ENCODE assay signal across 9 mouse cellular contexts in the genomic region with DNA sequence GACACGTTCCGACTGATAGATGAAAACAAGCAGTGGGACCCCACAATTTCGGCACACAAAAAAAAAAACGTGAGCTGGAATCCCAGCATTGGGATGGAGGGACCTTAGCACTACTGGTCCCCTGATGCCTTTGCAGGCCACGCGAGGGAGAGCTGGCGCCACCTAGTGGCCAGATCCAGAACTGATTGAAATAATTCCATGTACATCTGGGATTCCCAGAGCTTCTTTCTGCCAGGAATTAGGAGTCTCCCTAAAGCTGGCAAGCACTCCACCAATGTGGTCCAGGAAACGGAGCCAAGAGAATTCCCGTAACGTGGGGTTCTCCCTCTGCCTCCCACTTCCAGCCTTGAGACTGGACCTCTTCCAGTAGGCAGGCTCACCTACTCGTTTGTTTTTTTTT. TPM values are rescaled to one million over a fixed set of nuclear protein-coding genes. Genes with fewer than 3 reads are reported as not detected.
DNase-seq lines count a peak whose midpoint lies in the region; ATAC-seq and TF ChIP-seq lines count a peak whose summit lies in the region.
"Had no signal": no experiment of that assay in that cellular context is flagged by ENCODE, and none has a peak within 500 bp of the region (broad histone marks: within the 10 kb centered on the region; RNA-seq: fewer than 3 reads in every experiment).

No protein-coding gene starts in this region.

- ATAC-seq in liver, postnatal 0 days: no peak

- DNase-seq in B cell, adult 2 months: peak; percentile 36 to 43
- peak; percentile 66 for DNase-seq in adrenal gland, adult 2 months
- peak; percentile 81 for DNase-seq in embryo, embryonic 11 days
- DNase-seq in gastrocnemius, postnatal 36 days: peak; percentile 51 to 60
- DNase-seq in large intestine, adult 2 months (ENCODE audit: low read depth, low spot score): peak; percentile 13
- DNase-seq in liver, postnatal 0 days: peak; percentile 70
- peak; percentile 84 for DNase-seq in ovary, postnatal 14 days (ENCODE audit: low spot score)
- peak; percentile 79 for DNase-seq in urinary bladder, postnatal 14 days (ENCODE audit: low spot score)

- H3K27ac ChIP-seq in liver, postnatal 0 days (ENCODE audit: low read depth): no peak overlapping the region
- H3K27ac ChIP-seq: embryonic facial prominence, embryonic 12.5 days had no signal

- no peak overlapping the region for H3K4me3 ChIP-seq in liver, postnatal 0 days (ENCODE audit: low read depth, low read length)
- H3K4me3 ChIP-seq: embryonic facial prominence, embryonic 12.5 days had no signal

- no peaks in the 10 kb centered on the region for H3K27me3 ChIP-seq in liver, postnatal 0 days (ENCODE audit: insufficient read depth, low read length)
- H3K27me3 ChIP-seq: embryonic facial prominence, embryonic 12.5 days had no signal

- H3K9me3 ChIP-seq in liver, postnatal 0 days (ENCODE audit: low read length): no peaks in the 10 kb centered on the region
- H3K9me3 ChIP-seq: embryonic facial prominence, embryonic 12.5 days had no signal

- intact Hi-C loops in gastrocnemius, postnatal 36 days (cut with DNase I): no loop called here

- WGBS in large intestine, adult 2 months: 6% methylated on average over 11 of the region's 11 CpGs
- 14% methylated on average over 11 of the region's 11 CpGs for WGBS in liver, postnatal 0 days (ENCODE audit: insufficient replicate concordance)

- no peak overlapping the region for H3K9ac ChIP-seq in liver, postnatal 0 days (replicated peaks)
- H3K9ac ChIP-seq: embryonic facial prominence, embryonic 12.5 days had no signal

- TF ChIP-seq EP300 in liver, postnatal 0 days (IDR thresholded peaks at IDR 0.05; ENCODE audit: low read depth): no peak

- peak; percentile 88 for TF ChIP-seq CTCF in liver, postnatal 0 days (IDR thresholded peaks at IDR 0.05; ENCODE audit: low read depth)

- no peak overlapping the region for H3K4me2 ChIP-seq in liver, postnatal 0 days (ENCODE audit: low read depth, low read length)
- H3K4me2 ChIP-seq: embryonic facial prominence, embryonic 12.5 days had no signal

- H3K36me3 ChIP-seq in liver, postnatal 0 days (replicated peaks; ENCODE audit: insufficient read depth, low read length): no peaks in the 10 kb centered on the region
- H3K36me3 ChIP-seq: embryonic facial prominence, embryonic 12.5 days had no signal

- H3K4me1 ChIP-seq in liver, postnatal 0 days (ENCODE audit: insufficient read depth): no peaks in the 10 kb centered on the region
- H3K4me1 ChIP-seq: embryonic facial prominence, embryonic 12.5 days had no signal

RNA-seq across cellular contexts. Expression of a gene that starts 41.3 kb away (rescaled TPM):
- total RNA-seq in adrenal gland, adult 2 months (2021): not detected
- 0.04 TPM in 1 of 2 replicates, not detected in the other for polyA plus RNA-seq in adrenal gland, adult 2 months (2012; rRNA removed)
- total RNA-seq in gastrocnemius, postnatal 36 days (2021): not detected
- not detected in 2 replicates for polyA plus RNA-seq in large intestine, adult 2 months (2012; rRNA removed)
- not detected in 2 replicates for polyA plus RNA-seq in liver, postnatal 0 days (2015; fragmentation: Nextera tagmentation; extraction: Ambion mirVana)
- polyA plus RNA-seq: embryonic facial prominence, embryonic 12.5 days had no signal

Comparison
In these comparisons a context has a peak if more than half of its experiments do, and no peak if none do; other contexts are left out.
1. DNase-seq: peak in every context shown above with its lines; median percentile 84 in ovary, postnatal 14 days; 81 in embryo, embryonic 11 days; 79 in urinary bladder, postnatal 14 days; 70 in liver, postnatal 0 days; 66 in adrenal gland, adult 2 months; 56 in gastrocnemius, postnatal 36 days; 40 in B cell, adult 2 months; 13 in large intestine, adult 2 months.